Mouse (Mus musculus) lung, embryonic 14.5 days (tissue): ENCODE results near the gene Plin3. TPM values are rescaled to one million over a fixed set of nuclear protein-coding genes. Genes with fewer than 3 reads are reported as not detected.
A peak's percentile ranks its signal among the peaks of the same experiment; 100 is the strongest.

Source experiments
- ATAC-seq: fragments of 200-750 bp; cut with Nextera tagmentation; 2 replicates; pipeline ENCODE4 v1.8.0; 2017; ENCODE audit warnings: mild to moderate bottlenecking, moderate TSS enrichment, moderate library complexity; ENCODE audit not compliant: insufficient read depth
- DNase-seq: peaks from one replicate; pipeline ENCODE4 v3.0.0-alpha.2; 2015
- H3K27ac ChIP-seq: fragments of 300-500 bp; sonication (generic); 2 replicates; pipeline ENCODE4 v1.5.1; 2014; ENCODE audit warnings: low read depth, mild to moderate bottlenecking, moderate library complexity
- H3K27me3 ChIP-seq: fragments of 300-500 bp; sonication (generic); 2 replicates; pipeline ENCODE4 v1.6.1; 2014; ENCODE audit warnings: low read length, control low read depth; ENCODE audit not compliant: insufficient read depth
- H3K36me3 ChIP-seq: fragments of 300-500 bp; sonication (generic); 2 replicates; pipeline ENCODE4 v1.6.1; 2014; ENCODE audit warnings: control low read depth; ENCODE audit not compliant: insufficient read depth
- H3K4me1 ChIP-seq: fragments of 300-500 bp; sonication (generic); 2 replicates; pipeline ENCODE4 v1.6.1; 2014; ENCODE audit warnings: antibody characterized with exemption, control low read depth; ENCODE audit not compliant: insufficient read depth
- H3K4me2 ChIP-seq: fragments of 300-500 bp; sonication (generic); 2 replicates; pipeline ENCODE4 v1.6.1; 2014; ENCODE audit warnings: mild to moderate bottlenecking
- H3K4me3 ChIP-seq: fragments of 300-500 bp; sonication (generic); 2 replicates; pipeline ENCODE4 v1.5.1; 2014; ENCODE audit warnings: low read depth, low read length
- H3K9ac ChIP-seq: fragments of 300-500 bp; sonication (generic); 2 replicates; pipeline ENCODE4 v1.6.1; 2014
- H3K9me3 ChIP-seq: fragments of 300-500 bp; sonication (generic); 2 replicates; pipeline ENCODE4 v1.6.1; 2016; ENCODE audit warnings: low read depth, low read length, control low read depth
- CTCF ChIP-seq: IDR thresholded peaks from 2 replicates; pipeline ENCODE4 v1.5.1; 2016; ENCODE audit warnings: antibody characterized with exemption, low read depth
- WGBS: fragments of 180-500 bp; shearing (Covaris S2); extraction: QIAGEN DNeasy Blood & Tissue Kit; methylation state at CpG from one replicate; pipeline ENCODE4 v1.1.7; 2014; 5-methylcytosine and 5-hydroxymethylcytosine counted together
- microRNA counts: library from miRNA; unstranded; fragments of <30 nt; microRNA quantifications from one replicate; lab custom pipeline; 2016
- microRNA-seq: library from miRNA; unstranded; fragments of <30 nt; microRNA quantifications from one replicate; pipeline ENCODE4, GENCODE M21; 2016; ENCODE audit warnings: borderline number of aligned reads
- polyA plus RNA-seq: library from polyadenylated mRNA; unstranded; fragments of >200 nt; fragmentation: Nextera tagmentation; extraction: Ambion mirVana; gene quantifications from 2 replicates; pipeline ENCODE4 v1.2.1, GENCODE M21; 2014

The Plin3 gene
- polyA plus RNA-seq, 1 experiment from 2014 or later: 71.0 TPM

GRCm38 (mm10) chr17:56241541-56242401, 50.9 kb downstream of the Plin3 start:
- Histone ChIP-seq H3K4me2 (no peak overlapping the region), H3K9ac (no peak overlapping the region), H3K27me3 (0 out of 2 replicates have a peak, but pooled peaks cover 3% of the 10 kb centered on the region), H3K4me1 (no peaks in the 10 kb centered on the region), H3K36me3 (no peaks in the 10 kb centered on the region), H3K9me3 (no peaks in the 10 kb centered on the region), H3K4me3 (no peak overlapping the region; the same call in 1 of the 2 replicates), H3K27ac (no peak overlapping the region)
- DNase-seq: peak; percentile 98
- peak; percentile 8; the same call in 1 of the 2 replicates for TF ChIP-seq CTCF
- ATAC-seq: peak; percentile 71
- WGBS: 2% methylated on average over 33 of the region's 33 CpGs

GRCm38 (mm10) chr17:56233818-56234469, 58.7 kb downstream of the Plin3 start:
- H3K36me3 ChIP-seq: no peaks in the 10 kb centered on the region
- no peak for TF ChIP-seq CTCF
- H3K9ac ChIP-seq: no peak overlapping the region
- under 1% methylated on average over 14 of the region's 14 CpGs for WGBS
- no peak overlapping the region for H3K4me3 ChIP-seq
- H3K9me3 ChIP-seq: no peaks in the 10 kb centered on the region
- H3K27me3 ChIP-seq: no peaks in the 10 kb centered on the region
- no peak overlapping the region for H3K4me2 ChIP-seq
- DNase-seq (peak; percentile 74), ATAC-seq (peak; percentile 70; the same call in 1 of the 2 replicates)
- no peaks in the 10 kb centered on the region; the same call in 1 of the 2 replicates for H3K4me1 ChIP-seq
- H3K27ac ChIP-seq: no peak overlapping the region

GRCm38 (mm10) chr17:56233389-56233788, 59.3 kb downstream of the Plin3 start:
- WGBS: 57% methylated on average over 8 of the region's 8 CpGs
- Histone ChIP-seq H3K27ac (no peak overlapping the region), H3K27me3 (no peaks in the 10 kb centered on the region), H3K4me1 (no peaks in the 10 kb centered on the region; the same call in 1 of the 2 replicates), H3K4me3 (no peak overlapping the region), H3K9ac (no peak overlapping the region), H3K9me3 (no peaks in the 10 kb centered on the region), H3K4me2 (no peak overlapping the region), H3K36me3 (no peaks in the 10 kb centered on the region)
- no peak for TF ChIP-seq CTCF
- ATAC-seq (no peak; the same call in 1 of the 2 replicates), DNase-seq (no peak)

GRCm38 (mm10) chr17:56229943-56230342, 62.7 kb downstream of the Plin3 start:
- no peak for ATAC-seq
- H3K4me3 ChIP-seq: no peak overlapping the region
- H3K36me3 ChIP-seq: no peaks in the 10 kb centered on the region
- 52% methylated on average over 10 of the region's 10 CpGs for WGBS
- TF ChIP-seq CTCF: no peak
- no peak overlapping the region for H3K9ac ChIP-seq
- no peaks in the 10 kb centered on the region; the same call in 1 of the 2 replicates for H3K4me1 ChIP-seq
- no peaks in the 10 kb centered on the region for H3K27me3 ChIP-seq
- no peak for DNase-seq
- H3K9me3 ChIP-seq: no peaks in the 10 kb centered on the region
- no peak overlapping the region for H3K27ac ChIP-seq
- H3K4me2 ChIP-seq: no peak overlapping the region

MicroRNAs encoded within 50 kb of the gene (microRNA counts, 519-probe panel; counts per million panel counts)
- 3,001 counts per million, percentile 56 among the panel's probes with 10 or more counts for microRNA mmu-miR-7b (lab: Ali Mortazavi, UCI)

Small RNAs within 50 kb of the gene (microRNA-seq; reads per million reads assigned to microRNA genes)
- 29.9 reads per million, percentile 36 among the genes with 10 or more reads in this experiment for gene Mir7b

Other genes starting within 250 kb of the Plin3 start
- 30.5 and 31.3 TPM in 2 replicates for gene Ubxn6, start 217.8 kb downstream of the Plin3 start, polyA plus RNA-seq
- 96.2 and 111 TPM in 2 replicates for gene Hdgfl2, start 213.2 kb downstream of the Plin3 start, polyA plus RNA-seq
- 0.12 and 0.28 TPM in 2 replicates for gene Plin4, start 183.1 kb downstream of the Plin3 start, polyA plus RNA-seq
- gene Plin5, start 175.3 kb downstream of the Plin3 start, polyA plus RNA-seq: 0.34 and 0.86 TPM in 2 replicates
- gene Lrg1, start 170.9 kb downstream of the Plin3 start, polyA plus RNA-seq: 0.17 TPM in 1 of 2 replicates, not detected in the other
- 1.7 and 1.8 TPM in 2 replicates for gene Sema6b, start 152.5 kb downstream of the Plin3 start, polyA plus RNA-seq
- 14.5 and 16.2 TPM in 2 replicates for gene Tnfaip8l1, start 130.4 kb downstream of the Plin3 start, polyA plus RNA-seq
- gene Mydgf, start 109.0 kb downstream of the Plin3 start, polyA plus RNA-seq: 93.0 and 95.3 TPM in 2 replicates
- 37.9 and 41.3 TPM in 2 replicates for gene Dpp9, start 74.0 kb downstream of the Plin3 start, polyA plus RNA-seq
- 14.5 and 15.4 TPM in 2 replicates for gene Fem1a, start 36.1 kb downstream of the Plin3 start, polyA plus RNA-seq
- gene Ticam1, start 16.1 kb downstream of the Plin3 start, polyA plus RNA-seq: 4.5 and 4.9 TPM in 2 replicates
- gene Arrdc5, start 7.4 kb upstream of the Plin3 start, polyA plus RNA-seq: not detected in 2 replicates
- 137 and 147 TPM in 2 replicates for gene Uhrf1, start 10.4 kb upstream of the Plin3 start, polyA plus RNA-seq
- 31.3 and 36.7 TPM in 2 replicates for gene Kdm4b, start 33.2 kb upstream of the Plin3 start, polyA plus RNA-seq
- 96.8 and 112 TPM in 2 replicates for gene Ptprs, start 183.6 kb upstream of the Plin3 start, polyA plus RNA-seq
- not detected in 2 replicates for gene Znrf4, start 219.6 kb upstream of the Plin3 start, polyA plus RNA-seq